Mouse (Mus musculus) liver, embryonic 16.5 days (tissue): ENCODE measurements around the gene B3gnt4. TPM values are rescaled to one million over a fixed set of nuclear protein-coding genes. Genes with fewer than 3 reads are reported as not detected.
A peak's percentile ranks its signal among the peaks of the same experiment; 100 is the strongest.

Experiments
- ATAC-seq: fragments of 200-750 bp; cut with Nextera tagmentation; 2 replicates; pipeline ENCODE4 v1.8.0; 2017; ENCODE audit warnings: low read depth, mild to moderate bottlenecking, moderate number of reproducible peaks, moderate library complexity
- H3K27ac ChIP-seq: fragments of 300-500 bp; sonication (generic); 2 replicates; pipeline ENCODE4 v1.5.1; 2014; ENCODE audit warnings: mild to moderate bottlenecking, low read length
- H3K27me3 ChIP-seq: fragments of 300-500 bp; sonication (generic); 2 replicates; pipeline ENCODE4 v1.6.1; 2014; ENCODE audit warnings: low read depth, low read length, mixed read lengths; ENCODE audit not compliant: control insufficient read depth, insufficient read depth
- H3K36me3 ChIP-seq: fragments of 300-500 bp; sonication (generic); 2 replicates; pipeline ENCODE4 v1.6.1; 2014; ENCODE audit warnings: mild to moderate bottlenecking; ENCODE audit not compliant: control insufficient read depth, insufficient read depth
- H3K4me1 ChIP-seq: fragments of 300-500 bp; sonication (generic); 2 replicates; pipeline ENCODE4 v1.6.1; 2014; ENCODE audit warnings: low read depth, low read length, mixed read lengths; ENCODE audit not compliant: control insufficient read depth
- H3K4me2 ChIP-seq: fragments of 300-500 bp; sonication (generic); 2 replicates; pipeline ENCODE4 v1.6.1; 2014; ENCODE audit warnings: low read depth, low read length, mixed read lengths
- H3K4me3 ChIP-seq: fragments of 300-500 bp; sonication (generic); 2 replicates; pipeline ENCODE4 v1.5.1; 2014; ENCODE audit warnings: low read depth, mild to moderate bottlenecking, low read length
- H3K9ac ChIP-seq: fragments of 300-500 bp; sonication (generic); 2 replicates; pipeline ENCODE4 v1.6.1; 2014; ENCODE audit warnings: low read depth, low read length
- H3K9me3 ChIP-seq: fragments of 300-500 bp; sonication (generic); replicated peaks from 2 replicates; pipeline ENCODE4 v1.6.1; 2016; ENCODE audit warnings: low read length; ENCODE audit not compliant: control insufficient read depth
- WGBS: fragments of 180-500 bp; shearing (Covaris S2); extraction: QIAGEN DNeasy Blood & Tissue Kit; methylation state at CpG from one replicate; pipeline ENCODE4 v1.1.7; 2014; ENCODE audit not compliant: insufficient replicate concordance; 5-methylcytosine and 5-hydroxymethylcytosine counted together
- polyA plus RNA-seq: library from polyadenylated mRNA; unstranded; fragments of >200 nt; fragmentation: Nextera tagmentation; extraction: Ambion mirVana; gene quantifications from 2 replicates; pipeline ENCODE4 v1.2.1, GENCODE M21; 2015

B3gnt4 gene
- polyA plus RNA-seq, 1 experiment from 2014 or later = 0.11 TPM

- Histone ChIP-seq H3K9me3 (no peaks in the 10 kb centered on the region), H3K4me1 (peaks cover 19% of the 10 kb centered on the region), H3K9ac (peak within 1 kb of the TSS; percentile 85), H3K27ac (peak within 1 kb of the TSS; percentile 67), H3K27me3 (no peaks in the 10 kb centered on the region), H3K4me2 (peak within 1 kb of the TSS; percentile 89), H3K4me3 (peak within 1 kb of the TSS; percentile 86), H3K36me3 (no peaks in the 10 kb centered on the region)
- ATAC-seq = peak; percentile 96
- under 1% methylated on average over 82 of the region's 82 CpGs for WGBS
These were observed 13.6 kb downstream of the B3gnt4 start, which contains the start of gene Diablo for GRCm38 (mm10) chr5:123523692-123524392. Gene Diablo, minus strand, starts transcription at chr5:123524176.

- 0 out of 2 replicates have a peak, but pooled peaks cover 2% of the 10 kb centered on the region for H3K36me3 ChIP-seq
- peaks cover 19% of the 10 kb centered on the region for H3K4me1 ChIP-seq
- ATAC-seq = peak; percentile 90
- peak overlapping the region; percentile 86 for H3K4me3 ChIP-seq
- under 1% methylated on average over 27 of the region's 27 CpGs for WGBS
- peak overlapping the region; percentile 81 for H3K4me2 ChIP-seq
- H3K27me3 ChIP-seq = no peaks in the 10 kb centered on the region
- peak overlapping the region; percentile 55; the same call in 1 of the 2 replicates for H3K27ac ChIP-seq
- H3K9me3 ChIP-seq = no peaks in the 10 kb centered on the region
- H3K9ac ChIP-seq = peak overlapping the region; percentile 85
These were observed 14.1 kb downstream of the B3gnt4 start for GRCm38 (mm10) chr5:123524393-123524750.

GRCm38 (mm10) chr5:123525281-123525680, 15.0 kb downstream of the B3gnt4 start, which contains the start of gene Gm49027:
Gene Gm49027, minus strand, starts transcription at chr5:123525488.
- ATAC-seq = no peak

GRCm38 (mm10) chr5:123525916-123526495, 15.7 kb downstream of the B3gnt4 start:
- ATAC-seq = no peak
- Histone ChIP-seq H3K27me3 (no peaks in the 10 kb centered on the region), H3K27ac (no peak overlapping the region), H3K4me2 (no peak overlapping the region), H3K36me3 (peaks cover 12% of the 10 kb centered on the region), H3K4me3 (no peak overlapping the region), H3K9me3 (no peaks in the 10 kb centered on the region), H3K4me1 (peaks cover 19% of the 10 kb centered on the region), H3K9ac (no peak overlapping the region)
- 79% methylated on average over 9 of the region's 9 CpGs for WGBS

More at GRCm38 (mm10) chr5:123525281-123525680, 15.0 kb downstream of the B3gnt4 start, which contains the start of gene Gm49027:
- Histone ChIP-seq H3K9ac (peak within 1 kb of the TSS; percentile 85), H3K27ac (peak within 1 kb of the TSS; percentile 55; the same call in 1 of the 2 replicates), H3K27me3 (no peaks in the 10 kb centered on the region), H3K4me1 (peaks cover 19% of the 10 kb centered on the region), H3K4me2 (peak within 1 kb of the TSS; percentile 81), H3K4me3 (peak within 1 kb of the TSS; percentile 86), H3K9me3 (no peaks in the 10 kb centered on the region), H3K36me3 (peaks cover 11% of the 10 kb centered on the region)
- 54% methylated on average over 7 of the region's 7 CpGs for WGBS

- Histone ChIP-seq H3K36me3 (peaks cover 23% of the 10 kb centered on the region), H3K27me3 (no peaks in the 10 kb centered on the region), H3K4me2 (no peak overlapping the region), H3K9me3 (no peaks in the 10 kb centered on the region), H3K4me3 (no peak overlapping the region), H3K9ac (no peak overlapping the region), H3K4me1 (peaks cover 11% of the 10 kb centered on the region), H3K27ac (no peak overlapping the region)
- no peak for ATAC-seq
- WGBS = 68% methylated on average over 7 of the region's 7 CpGs
These were observed 18.4 kb downstream of the B3gnt4 start for GRCm38 (mm10) chr5:123528641-123529040.

- H3K27me3 ChIP-seq = no peaks in the 10 kb centered on the region
- H3K4me1 ChIP-seq = peaks cover 5% of the 10 kb centered on the region; the same call in 1 of the 2 replicates
- no peak overlapping the region for H3K27ac ChIP-seq
- no peaks in the 10 kb centered on the region for H3K9me3 ChIP-seq
- ATAC-seq = no peak
- 82% methylated on average over 8 of the region's 8 CpGs for WGBS
- no peak overlapping the region for H3K4me3 ChIP-seq
- no peak overlapping the region for H3K9ac ChIP-seq
- H3K4me2 ChIP-seq = no peak overlapping the region
- H3K36me3 ChIP-seq = peaks cover 27% of the 10 kb centered on the region
These were observed 19.8 kb downstream of the B3gnt4 start for GRCm38 (mm10) chr5:123530056-123530455.

GRCm38 (mm10) chr5:123533801-123534200, 23.5 kb downstream of the B3gnt4 start:
- ATAC-seq = no peak
- Histone ChIP-seq H3K4me3 (no peak overlapping the region), H3K9ac (no peak overlapping the region), H3K36me3 (peaks cover 29% of the 10 kb centered on the region), H3K27ac (no peak overlapping the region), H3K27me3 (no peaks in the 10 kb centered on the region), H3K4me1 (no peaks in the 10 kb centered on the region), H3K4me2 (no peak overlapping the region), H3K9me3 (no peaks in the 10 kb centered on the region)
- 84% methylated on average over 10 of the region's 10 CpGs for WGBS

GRCm38 (mm10) chr5:123555693-123556092, 45.4 kb downstream of the B3gnt4 start:
- Histone ChIP-seq H3K36me3 (peaks cover 17% of the 10 kb centered on the region), H3K4me1 (peaks cover 8% of the 10 kb centered on the region), H3K4me2 (peak overlapping the region; percentile 21; the same call in 1 of the 2 replicates), H3K9ac (no peak overlapping the region), H3K27me3 (no peaks in the 10 kb centered on the region), H3K9me3 (no peaks in the 10 kb centered on the region), H3K27ac (peak overlapping the region; percentile 70), H3K4me3 (no peak overlapping the region)
- 47% methylated on average over 7 of the region's 7 CpGs for WGBS
- ATAC-seq = peak; percentile 95

- Histone ChIP-seq H3K9ac (no peak overlapping the region), H3K36me3 (peaks cover 17% of the 10 kb centered on the region), H3K4me2 (no peak overlapping the region), H3K27me3 (no peaks in the 10 kb centered on the region), H3K9me3 (no peaks in the 10 kb centered on the region), H3K4me3 (no peak overlapping the region), H3K4me1 (peaks cover 8% of the 10 kb centered on the region), H3K27ac (no peak overlapping the region)
- no peak for ATAC-seq
- WGBS = 64% methylated on average over 2 of the region's 2 CpGs
These were observed 46.2 kb downstream of the B3gnt4 start for GRCm38 (mm10) chr5:123556451-123556850.
